Mouse (Mus musculus): ENCODE data around the gene Tmem108. TPM values are rescaled to one million over a fixed set of nuclear protein-coding genes. Genes with fewer than 3 reads are reported as not detected.

Tmem108 gene
- polyA plus RNA-seq, 1 experiment from 2014 or later, result 13.3 TPM

DNA sequence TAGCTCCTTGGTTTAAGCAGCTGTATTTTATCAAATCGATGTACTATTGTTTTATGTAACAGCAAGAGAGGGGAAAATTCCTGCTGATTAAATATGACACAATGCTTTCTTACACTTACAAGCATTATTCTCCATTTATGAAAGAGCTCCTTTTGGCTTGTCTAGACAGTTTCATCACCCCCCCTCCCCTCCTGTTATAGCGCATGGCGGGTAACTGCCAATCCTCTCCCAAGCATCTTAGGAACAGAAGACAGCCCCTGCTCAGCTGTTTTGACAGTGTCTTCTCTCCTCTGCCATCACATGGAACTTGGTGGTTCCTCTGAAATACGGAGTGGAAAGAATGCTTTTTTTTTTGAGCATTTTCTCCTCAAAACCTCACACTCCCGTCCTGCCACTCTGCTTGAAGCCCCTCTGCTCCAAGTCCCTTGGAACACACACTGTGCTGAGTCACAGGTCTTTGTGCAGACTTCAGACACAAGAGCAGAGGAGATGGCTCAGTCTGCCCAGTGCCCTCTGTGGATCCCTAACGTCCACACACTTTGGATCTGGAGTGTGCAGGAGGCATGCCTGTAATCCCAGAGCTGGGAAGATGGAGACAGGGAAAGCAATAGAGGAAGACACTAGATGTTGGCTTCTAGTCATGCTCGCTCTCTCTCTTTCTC is 237.8 kb downstream of the Tmem108 start:
- peaks cover 9% of the 10 kb centered on the region; the same call in 1 of the 2 replicates for H3K4me1 ChIP-seq
- ATAC-seq (ENCODE audit: borderline replicate concordance, extremely low read depth, low FRiP score, low TSS enrichment), result no peak
- no peaks in the 10 kb centered on the region for H3K36me3 ChIP-seq
- no peaks in the 10 kb centered on the region for H3K27me3 ChIP-seq
- no peak overlapping the region for H3K9ac ChIP-seq
- H3K27ac ChIP-seq, result no peak overlapping the region
- no peak overlapping the region for H3K4me2 ChIP-seq
- 49% methylated on average over 7 of the region's 7 CpGs for WGBS
- H3K9me3 ChIP-seq, result no peaks in the 10 kb centered on the region
- no peak overlapping the region for H3K4me3 ChIP-seq

DNA sequence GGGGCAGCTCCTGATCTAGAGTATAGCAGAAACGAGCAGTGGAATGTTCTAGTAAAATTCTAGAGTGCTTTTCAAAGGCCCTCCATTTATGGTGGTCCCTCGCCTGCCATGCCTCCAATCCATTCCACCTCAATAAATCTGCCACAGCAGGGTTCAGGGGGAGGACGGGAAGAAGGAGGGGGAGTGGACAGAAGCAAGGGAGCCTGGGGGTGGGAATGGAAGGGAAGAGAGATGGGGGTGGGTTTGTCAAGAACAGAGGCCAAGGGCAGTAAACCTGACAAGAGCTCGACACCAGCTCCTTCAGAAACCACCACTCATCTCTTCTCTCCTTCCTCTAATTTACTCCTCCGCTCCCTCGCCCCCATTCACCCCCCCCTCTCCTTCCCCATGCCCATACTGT is 238.6 kb downstream of the Tmem108 start:
- no peak for ATAC-seq (ENCODE audit: borderline replicate concordance, extremely low read depth, low FRiP score, low TSS enrichment)
- Histone ChIP-seq H3K9me3 (no peaks in the 10 kb centered on the region), H3K4me1 (peaks cover 9% of the 10 kb centered on the region; the same call in 1 of the 2 replicates), H3K27ac (no peak overlapping the region), H3K36me3 (no peaks in the 10 kb centered on the region), H3K4me2 (no peak overlapping the region), H3K4me3 (no peak overlapping the region), H3K9ac (no peak overlapping the region), H3K27me3 (no peaks in the 10 kb centered on the region)
- WGBS, result 34% methylated on average over 6 of the region's 6 CpGs

GRCm38 (mm10) chr9:103513884-103514283 is 247.8 kb downstream of the Tmem108 start:
- no peaks in the 10 kb centered on the region for H3K36me3 ChIP-seq
- ATAC-seq (ENCODE audit: borderline replicate concordance, extremely low read depth, low FRiP score, low TSS enrichment), result no peak
- H3K4me2 ChIP-seq, result no peak overlapping the region
- no peak overlapping the region for H3K27ac ChIP-seq
- H3K27me3 ChIP-seq, result no peaks in the 10 kb centered on the region
- 80% methylated on average over 2 of the region's 2 CpGs for WGBS
- H3K9ac ChIP-seq, result no peak overlapping the region
- H3K4me1 ChIP-seq, result no peaks in the 10 kb centered on the region
- H3K9me3 ChIP-seq, result no peaks in the 10 kb centered on the region
- no peak overlapping the region for H3K4me3 ChIP-seq

DNA sequence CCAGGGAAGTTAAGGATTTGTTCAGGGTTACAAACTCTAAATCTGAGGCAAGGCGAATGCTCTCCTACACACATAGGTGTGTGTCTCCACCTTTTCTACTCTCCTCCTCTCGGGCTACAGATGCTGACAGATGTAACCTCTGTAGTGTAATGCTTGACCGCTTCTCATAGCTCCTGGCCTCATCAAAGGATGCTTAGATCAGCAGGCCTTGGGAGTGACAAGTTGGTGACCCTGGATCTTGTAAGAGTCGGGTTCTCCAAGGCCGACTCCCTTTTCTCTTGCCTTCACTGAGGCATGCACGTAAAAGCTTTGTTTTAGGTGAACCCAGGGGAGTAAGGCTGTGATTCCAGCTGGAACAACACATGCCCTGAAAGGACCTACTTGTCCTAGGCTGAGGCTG is 249.4 kb downstream of the Tmem108 start:
- no peaks in the 10 kb centered on the region for H3K9me3 ChIP-seq
- no peaks in the 10 kb centered on the region for H3K36me3 ChIP-seq
- 75% methylated on average over 6 of the region's 6 CpGs for WGBS
- H3K4me2 ChIP-seq, result no peak overlapping the region
- H3K4me3 ChIP-seq, result no peak overlapping the region
- H3K4me1 ChIP-seq, result no peaks in the 10 kb centered on the region
- no peaks in the 10 kb centered on the region for H3K27me3 ChIP-seq
- H3K9ac ChIP-seq, result no peak overlapping the region
- no peak for ATAC-seq (ENCODE audit: borderline replicate concordance, extremely low read depth, low FRiP score, low TSS enrichment)
- no peak overlapping the region for H3K27ac ChIP-seq

DNA sequence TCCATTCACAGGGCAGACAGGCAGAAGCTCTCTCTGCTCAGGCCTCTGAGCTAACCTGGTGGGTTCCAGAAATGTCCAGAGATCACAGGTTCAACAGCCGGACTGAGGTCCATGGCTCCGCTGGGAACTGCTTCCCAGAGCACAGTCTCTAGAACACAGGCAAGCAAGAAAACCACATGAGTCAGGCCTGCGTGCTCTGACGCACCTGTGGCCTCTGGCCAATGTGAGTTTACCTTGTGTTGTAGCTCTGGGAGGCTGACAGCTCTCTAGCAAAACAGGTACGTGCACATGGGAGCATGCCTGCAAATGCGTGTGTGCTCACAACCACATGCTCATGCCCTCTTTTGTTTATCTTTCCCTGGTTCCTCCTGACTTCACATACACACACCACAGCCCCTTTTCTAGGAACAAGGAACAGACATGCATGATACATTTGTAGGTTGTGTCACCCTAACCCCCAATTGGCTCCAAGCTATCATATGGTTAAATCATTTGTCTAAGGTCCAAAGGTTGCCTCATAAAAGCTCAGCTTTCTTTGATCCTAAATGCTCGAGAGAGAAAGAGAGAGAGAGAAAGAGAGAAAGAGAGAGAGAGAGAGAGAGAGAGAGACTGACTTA is 254.6 kb downstream of the Tmem108 start:
- Histone ChIP-seq H3K4me1 (no peaks in the 10 kb centered on the region), H3K9me3 (no peaks in the 10 kb centered on the region), H3K27ac (no peak overlapping the region), H3K9ac (no peak overlapping the region), H3K4me2 (no peak overlapping the region), H3K36me3 (no peaks in the 10 kb centered on the region), H3K4me3 (no peak overlapping the region), H3K27me3 (no peaks in the 10 kb centered on the region)
- no peak for ATAC-seq (ENCODE audit: borderline replicate concordance, extremely low read depth, low FRiP score, low TSS enrichment)
- WGBS, result 57% methylated on average over 7 of the region's 7 CpGs

DNA sequence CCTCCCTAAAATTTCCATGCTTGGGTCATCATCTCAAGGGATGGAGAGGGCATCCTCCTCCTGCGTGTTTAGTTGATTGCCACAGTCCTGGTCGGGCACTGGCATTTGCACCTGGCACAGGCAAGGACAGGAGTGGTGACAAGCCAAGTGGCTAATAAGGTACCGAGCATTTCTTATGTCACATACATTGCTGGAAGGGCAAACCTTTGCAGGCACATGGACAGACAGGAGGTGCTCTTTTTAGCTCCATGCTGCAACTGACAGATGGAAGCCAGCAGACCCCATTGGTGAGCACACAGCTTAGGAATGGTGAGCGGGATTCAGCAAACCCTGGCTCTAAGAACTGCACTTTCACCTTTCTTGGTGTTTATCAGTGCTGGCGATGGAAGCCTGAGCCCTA is 256.6 kb downstream of the Tmem108 start:
- no peak for ATAC-seq (ENCODE audit: borderline replicate concordance, extremely low read depth, low FRiP score, low TSS enrichment)
- H3K4me1 ChIP-seq, result no peaks in the 10 kb centered on the region
- no peaks in the 10 kb centered on the region for H3K27me3 ChIP-seq
- no peaks in the 10 kb centered on the region for H3K36me3 ChIP-seq
- 70% methylated on average over 5 of the region's 5 CpGs for WGBS
- H3K27ac ChIP-seq, result no peak overlapping the region
- H3K9ac ChIP-seq, result no peak overlapping the region
- no peak overlapping the region for H3K4me2 ChIP-seq
- no peaks in the 10 kb centered on the region for H3K9me3 ChIP-seq
- no peak overlapping the region for H3K4me3 ChIP-seq

DNA sequence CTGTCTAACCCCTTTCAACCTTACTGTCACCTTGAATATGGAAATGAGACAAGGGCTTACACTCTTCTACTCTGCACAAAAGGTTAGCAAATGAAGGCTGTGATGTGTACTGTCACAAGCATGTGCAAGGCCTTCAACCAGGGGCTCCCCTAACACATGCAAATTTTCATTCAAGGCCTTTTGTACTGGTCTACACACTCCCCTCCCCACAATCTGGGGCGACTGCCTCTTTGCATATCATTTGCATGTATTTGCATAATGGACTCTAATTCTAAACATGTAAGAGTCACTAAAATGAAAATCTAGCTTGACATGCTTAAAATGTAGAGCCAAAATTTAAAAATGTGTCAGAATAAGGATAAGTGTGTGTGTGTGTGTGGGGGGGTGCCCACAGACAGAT is 257.0 kb downstream of the Tmem108 start:
- Histone ChIP-seq H3K4me1 (no peaks in the 10 kb centered on the region), H3K9ac (no peak overlapping the region), H3K27ac (no peak overlapping the region), H3K4me2 (no peak overlapping the region), H3K36me3 (no peaks in the 10 kb centered on the region), H3K9me3 (no peaks in the 10 kb centered on the region), H3K4me3 (no peak overlapping the region), H3K27me3 (no peaks in the 10 kb centered on the region)
- WGBS, result 90% methylated on average over 1 of the region's 1 CpGs
- ATAC-seq (ENCODE audit: borderline replicate concordance, extremely low read depth, low FRiP score, low TSS enrichment), result no peak

DNA sequence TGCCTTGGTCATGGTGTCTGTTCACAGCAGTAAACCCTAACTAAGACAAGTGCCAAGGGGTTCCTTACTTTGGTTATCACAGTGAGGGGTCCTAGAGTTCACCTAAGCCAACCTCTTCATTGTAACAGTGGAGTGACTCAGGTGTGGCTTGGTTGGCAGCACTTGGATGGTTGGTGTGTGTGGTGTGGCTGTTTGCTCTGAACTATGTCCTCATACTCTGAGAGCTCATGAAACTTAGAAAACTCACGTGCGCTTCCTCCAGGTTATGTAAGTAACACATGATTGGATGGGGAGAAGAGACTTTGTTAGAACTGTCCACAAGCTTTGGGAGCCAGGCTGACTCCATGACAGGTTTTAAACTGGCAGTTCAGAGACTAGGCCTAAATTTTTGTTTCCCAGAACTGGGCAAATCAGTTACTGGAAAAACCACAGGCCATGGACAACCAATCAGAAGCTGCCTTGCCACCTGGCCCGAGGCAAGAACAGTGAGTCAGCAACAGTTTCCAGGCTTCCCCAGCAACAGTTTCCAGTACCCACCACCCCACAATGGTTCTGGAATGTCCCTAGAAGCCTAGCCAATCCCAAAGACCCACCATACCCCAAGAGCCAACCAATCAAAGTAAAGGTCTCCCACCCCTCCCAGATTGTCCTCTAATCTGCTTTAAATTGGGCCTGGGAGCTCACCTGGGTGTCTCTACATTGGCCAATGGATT is 257.9 kb downstream of the Tmem108 start:
- Histone ChIP-seq H3K4me3 (no peak overlapping the region), H3K27me3 (no peaks in the 10 kb centered on the region), H3K36me3 (no peaks in the 10 kb centered on the region), H3K4me1 (no peaks in the 10 kb centered on the region), H3K27ac (no peak overlapping the region), H3K4me2 (no peak overlapping the region), H3K9me3 (no peaks in the 10 kb centered on the region), H3K9ac (no peak overlapping the region)
- ATAC-seq (ENCODE audit: borderline replicate concordance, extremely low read depth, low FRiP score, low TSS enrichment), result no peak
- 82% methylated on average over 3 of the region's 3 CpGs for WGBS

GRCm38 (mm10) chr9:103502655-103503054 is 259.0 kb downstream of the Tmem108 start:
- WGBS, result 91% methylated on average over 2 of the region's 2 CpGs
- Histone ChIP-seq H3K27me3 (no peaks in the 10 kb centered on the region), H3K4me2 (no peak overlapping the region), H3K27ac (no peak overlapping the region), H3K9ac (no peak overlapping the region), H3K4me3 (no peak overlapping the region), H3K4me1 (no peaks in the 10 kb centered on the region), H3K36me3 (no peaks in the 10 kb centered on the region), H3K9me3 (no peaks in the 10 kb centered on the region)
- no peak for ATAC-seq (ENCODE audit: borderline replicate concordance, extremely low read depth, low FRiP score, low TSS enrichment)

DNA sequence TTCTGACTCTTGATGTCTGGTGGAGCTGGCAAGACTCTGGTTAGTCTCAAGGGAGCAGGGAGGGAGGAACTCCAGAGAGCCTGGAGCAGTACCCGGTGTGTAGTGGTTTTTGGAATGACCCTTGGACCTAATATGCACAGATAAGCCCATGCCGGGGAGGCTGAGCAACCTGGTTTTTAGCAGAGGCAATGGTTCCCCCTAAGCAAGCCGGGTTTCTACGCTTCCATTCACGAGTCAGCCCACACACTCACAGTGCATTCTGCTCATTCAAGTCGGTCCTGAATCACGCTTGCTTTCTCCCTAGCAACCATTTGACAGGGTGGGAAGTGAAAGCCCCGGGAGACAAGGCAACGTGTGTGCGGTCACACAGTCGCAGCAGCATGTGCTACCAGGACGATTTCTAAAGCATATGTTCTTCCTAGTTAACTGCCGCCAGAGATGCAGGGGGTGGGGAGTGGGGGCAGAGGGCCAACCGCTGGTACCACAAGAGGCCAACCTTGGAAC is 259.7 kb downstream of the Tmem108 start:
- ATAC-seq (ENCODE audit: borderline replicate concordance, extremely low read depth, low FRiP score, low TSS enrichment), result no peak
- no peak overlapping the region for H3K27ac ChIP-seq
- no peaks in the 10 kb centered on the region for H3K27me3 ChIP-seq

DNA sequence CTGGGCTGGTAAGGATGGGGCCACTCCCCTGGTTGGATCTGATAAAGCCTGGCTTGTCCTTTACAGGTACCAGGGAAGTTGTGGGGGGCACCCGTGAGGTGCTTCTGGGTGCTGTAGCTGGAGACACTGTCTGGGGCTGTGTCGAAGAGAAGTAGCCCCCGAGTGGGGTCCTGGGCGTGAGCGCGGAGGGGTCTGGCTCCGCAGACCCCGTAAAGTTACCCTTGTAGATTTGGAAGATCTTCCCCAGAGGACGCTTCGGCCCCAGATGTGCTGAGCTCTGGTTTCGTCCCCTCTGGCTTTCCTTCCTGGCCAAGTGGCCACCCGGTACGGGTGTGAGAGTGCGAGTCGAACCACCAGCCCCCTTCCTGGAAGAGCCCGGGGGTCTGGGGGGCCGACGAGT is 262.3 kb downstream of the Tmem108 start:
- no peaks in the 10 kb centered on the region for H3K36me3 ChIP-seq
- no peak overlapping the region for H3K4me2 ChIP-seq
- H3K9ac ChIP-seq, result no peak overlapping the region
- no peaks in the 10 kb centered on the region for H3K9me3 ChIP-seq
- H3K27ac ChIP-seq, result no peak overlapping the region
- no peak overlapping the region for H3K4me3 ChIP-seq
- WGBS, result 90% methylated on average over 18 of the region's 18 CpGs
- H3K4me1 ChIP-seq, result no peaks in the 10 kb centered on the region
- no peaks in the 10 kb centered on the region for H3K27me3 ChIP-seq
- ATAC-seq (ENCODE audit: borderline replicate concordance, extremely low read depth, low FRiP score, low TSS enrichment), result no peak

More for the DNA sequence above, 259.7 kb downstream of the Tmem108 start:
- no peak overlapping the region for H3K4me3 ChIP-seq
- 20% methylated on average over 14 of the region's 14 CpGs for WGBS
- no peaks in the 10 kb centered on the region for H3K9me3 ChIP-seq
- H3K9ac ChIP-seq, result no peak overlapping the region
- H3K4me2 ChIP-seq, result no peak overlapping the region
- H3K36me3 ChIP-seq, result no peaks in the 10 kb centered on the region
- H3K4me1 ChIP-seq, result no peaks in the 10 kb centered on the region

GRCm38 (mm10) chr9:103498699-103499098 is 262.9 kb downstream of the Tmem108 start:
- Histone ChIP-seq H3K9ac (no peak overlapping the region), H3K36me3 (no peaks in the 10 kb centered on the region), H3K27ac (no peak overlapping the region), H3K4me1 (no peaks in the 10 kb centered on the region), H3K9me3 (no peaks in the 10 kb centered on the region), H3K4me2 (no peak overlapping the region), H3K27me3 (no peaks in the 10 kb centered on the region), H3K4me3 (no peak overlapping the region)
- no peak for ATAC-seq (ENCODE audit: borderline replicate concordance, extremely low read depth, low FRiP score, low TSS enrichment)
- WGBS, result 65% methylated on average over 8 of the region's 8 CpGs
